Mouse (Mus musculus) CD8-positive naive resting alpha-beta T cell, adult 2 months (primary cell): ENCODE results near the gene Cbx5.

ENCODE experiments used
- DNase-seq, 2 experiments: peaks; one replicate each; pipeline ENCODE4 v3.0.0; 2022; ENCODE audit warnings: low read depth in 2 of 2, low spot score in 2 of 2

Gene Cbx5

DNA sequence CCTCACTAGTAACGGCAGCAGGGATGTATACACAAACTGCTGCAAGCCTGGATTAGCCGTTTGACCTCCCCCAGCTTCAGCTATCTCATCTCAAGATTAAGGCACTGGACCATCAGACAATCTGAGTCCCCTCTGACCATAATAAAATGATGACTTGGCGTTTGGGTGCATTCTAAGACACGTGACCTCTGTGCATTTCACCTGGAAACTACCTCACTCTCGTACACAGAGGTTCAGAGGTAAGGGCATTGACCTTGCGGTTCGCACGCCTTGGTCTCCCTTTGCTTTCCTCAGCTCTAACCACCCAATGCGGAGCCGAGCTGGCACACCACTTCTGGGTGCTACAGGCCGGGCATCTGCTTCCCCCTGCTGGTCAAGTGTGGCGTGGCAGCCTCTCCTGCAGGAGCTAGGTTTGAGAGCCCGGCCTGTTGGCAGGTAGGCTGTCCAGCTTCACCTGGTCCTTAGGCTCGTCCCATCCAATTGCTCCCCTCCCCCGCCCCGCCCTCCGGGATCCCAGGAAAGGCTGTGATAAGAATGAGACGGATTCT, 62.7 kb downstream of the Cbx5 start:
- peak; percentile 82 to 87 for DNase-seq

DNA sequence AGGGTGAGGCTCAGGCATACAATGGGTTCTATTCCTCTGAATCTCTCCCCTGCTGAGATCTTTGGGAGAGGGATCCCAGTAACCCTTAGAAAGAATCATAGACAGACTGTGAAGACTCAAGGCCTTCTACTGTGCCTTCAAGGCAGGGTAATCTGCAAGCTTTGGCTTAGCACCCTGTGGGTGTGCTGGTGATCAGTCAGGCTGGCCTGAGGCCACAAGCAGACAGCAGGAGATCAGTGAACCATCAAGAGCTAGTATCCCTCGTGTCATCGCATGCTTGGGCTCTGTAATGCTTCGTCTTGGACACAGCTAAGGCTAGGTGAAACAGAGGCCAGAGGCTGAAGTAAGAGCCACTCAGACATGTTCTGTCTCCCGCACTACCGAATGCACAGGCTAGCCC, 66.4 kb downstream of the Cbx5 start:
- DNase-seq, result no peak

DNA sequence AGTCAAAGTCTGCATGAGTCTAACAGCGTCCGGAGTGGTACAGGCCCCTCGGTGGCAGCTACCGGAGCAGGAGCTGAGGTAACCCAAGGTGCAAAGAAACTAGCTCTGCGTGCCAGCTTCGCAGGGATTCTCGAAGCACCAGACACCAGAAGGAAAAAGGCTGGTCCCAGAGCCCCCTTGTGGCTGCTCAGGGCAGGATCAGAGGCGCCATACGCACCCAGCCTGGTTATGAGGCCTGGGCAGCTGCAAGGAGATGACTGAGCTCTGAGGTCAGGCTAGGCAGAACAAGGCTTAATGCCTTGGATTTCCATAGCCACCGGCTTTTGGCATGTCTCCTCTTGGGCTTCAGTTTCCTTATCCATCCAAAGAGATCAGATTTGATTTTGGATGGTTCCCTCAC, 67.1 kb downstream of the Cbx5 start:
- peak; percentile 37 to 51 for DNase-seq

DNA sequence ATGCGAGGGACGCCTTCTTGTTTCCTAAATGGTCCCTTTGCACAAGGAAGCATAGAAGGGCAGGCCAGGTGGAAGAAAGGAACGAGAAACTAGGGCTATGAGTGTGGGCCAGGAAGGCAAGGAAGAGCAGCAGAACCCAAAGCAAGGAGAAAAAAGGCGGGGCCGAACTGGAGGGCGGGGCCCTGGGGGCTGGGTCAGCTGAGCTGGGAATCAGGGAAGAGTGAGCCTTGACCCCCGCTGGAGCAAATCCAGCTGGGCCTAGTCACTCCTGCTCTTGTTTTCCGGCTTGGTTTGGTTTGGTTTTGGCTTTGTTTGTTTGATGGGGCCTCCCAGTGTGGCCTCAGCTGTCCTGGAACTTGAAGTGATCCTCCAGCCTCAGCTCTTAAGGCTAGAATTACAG, 68.3 kb downstream of the Cbx5 start:
- DNase-seq, result no peak

DNA sequence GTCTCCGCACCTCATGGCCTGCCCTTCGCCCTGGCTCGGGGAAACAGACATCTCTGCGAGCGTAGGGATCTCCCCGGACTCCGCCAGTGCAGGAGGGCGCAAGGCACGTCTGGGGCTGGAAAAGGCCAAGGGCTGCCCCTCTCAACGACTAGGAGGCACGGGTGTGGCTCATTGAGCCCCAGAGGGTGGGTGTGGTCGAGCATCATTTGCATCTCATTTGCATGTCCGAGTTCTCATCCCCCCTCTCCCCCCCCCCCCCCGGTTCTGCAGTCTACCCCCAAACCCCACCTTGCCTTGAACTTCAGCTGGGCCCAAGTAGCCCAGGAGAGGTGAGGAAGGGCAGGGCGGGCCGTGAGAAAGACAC, 69.3 kb downstream of the Cbx5 start:
- DNase-seq, result no peak

DNA sequence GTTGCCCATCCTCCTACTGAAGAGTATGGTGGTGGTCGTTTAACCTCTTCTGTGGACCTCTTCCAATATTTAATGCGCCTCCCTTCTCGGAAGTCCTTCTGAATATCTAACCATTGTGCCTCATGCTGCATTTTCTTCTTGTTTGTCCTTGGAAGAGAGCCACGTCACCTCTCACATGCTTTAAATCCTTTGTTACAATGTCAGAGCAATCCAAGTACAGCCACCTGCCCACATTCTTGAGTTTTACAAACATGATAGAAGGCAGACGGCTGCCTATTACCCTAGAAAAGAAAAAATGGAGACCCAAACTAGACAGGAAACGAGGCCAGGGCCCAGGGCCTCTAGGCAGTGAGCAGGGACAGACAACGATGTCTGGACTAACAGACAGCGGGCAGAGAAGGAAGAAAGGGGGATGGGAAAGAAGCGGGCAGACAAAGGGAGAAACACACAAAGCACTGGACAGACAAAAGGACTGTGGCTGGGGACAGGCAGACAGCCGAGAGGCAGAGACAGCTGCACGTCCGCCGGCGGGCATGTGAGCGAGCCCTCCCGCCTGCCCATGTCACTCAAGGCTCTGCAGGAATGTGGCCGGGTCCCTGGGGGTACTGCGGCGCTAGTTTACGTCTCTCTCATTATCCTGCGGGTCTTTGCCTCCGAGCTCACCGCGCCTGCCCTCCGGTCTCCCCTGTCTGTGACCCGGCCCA, 69.9 kb downstream of the Cbx5 start:
- no peak for DNase-seq

DNA sequence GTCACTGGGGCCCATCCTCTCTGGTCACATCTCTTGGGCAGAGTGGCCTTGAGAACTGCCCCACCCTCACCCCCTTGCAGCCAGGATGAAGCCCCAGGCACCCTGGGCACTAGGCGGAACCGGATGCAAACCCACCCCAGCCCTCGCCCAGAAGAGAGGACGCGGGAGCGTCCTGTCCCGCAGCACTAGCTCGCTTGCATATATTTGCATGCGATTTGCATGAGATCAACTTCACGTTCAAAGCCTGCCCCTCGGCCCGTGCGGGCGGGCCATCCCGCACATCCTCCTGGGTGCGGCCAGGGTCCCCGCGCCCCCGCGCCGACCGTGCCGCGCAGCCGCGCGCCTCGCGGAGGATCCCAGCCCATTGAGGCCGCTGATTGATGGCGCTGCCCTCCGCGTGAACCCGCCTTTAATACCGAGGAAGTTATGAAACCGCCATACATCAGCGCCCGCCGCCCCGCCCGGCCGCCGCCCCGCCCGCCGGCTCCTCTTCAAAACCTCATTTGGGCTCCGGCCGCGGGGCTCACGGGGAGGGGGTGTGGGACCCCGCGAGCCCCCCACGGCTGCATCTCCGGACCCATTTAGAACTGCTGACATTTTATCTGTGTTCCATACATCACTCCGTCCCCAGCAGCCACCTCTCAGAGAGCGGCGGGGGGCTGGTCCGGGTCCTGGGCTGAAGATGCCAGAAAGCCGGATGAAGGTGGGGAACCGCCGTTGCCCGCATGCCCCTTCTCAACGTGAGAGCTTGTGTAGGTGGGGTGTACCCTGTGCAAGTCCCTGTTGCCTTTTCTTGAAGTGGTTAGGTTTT, 70.6 kb downstream of the Cbx5 start:
- DNase-seq, result peak in 1 of 2 experiments; percentile 41

DNA sequence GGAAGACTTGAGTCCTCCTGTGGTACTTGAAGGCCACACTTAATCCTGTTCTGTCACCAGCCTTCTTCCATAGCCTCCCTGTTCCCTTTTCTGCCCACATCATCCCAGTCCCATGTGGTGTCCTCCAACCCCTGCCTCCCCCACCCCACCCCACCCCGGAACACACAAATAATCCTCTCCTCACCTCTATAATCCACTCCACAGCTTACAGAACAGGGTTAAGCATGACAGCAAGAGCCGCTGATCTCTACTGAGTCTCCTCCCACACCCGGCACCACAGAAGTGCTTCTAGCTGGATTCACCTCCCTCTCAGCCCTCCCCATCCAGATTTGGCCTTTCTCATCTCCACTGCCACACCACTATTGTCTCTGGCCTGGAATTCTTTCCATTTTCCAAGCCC, 71.8 kb downstream of the Cbx5 start:
- no peak for DNase-seq

DNA sequence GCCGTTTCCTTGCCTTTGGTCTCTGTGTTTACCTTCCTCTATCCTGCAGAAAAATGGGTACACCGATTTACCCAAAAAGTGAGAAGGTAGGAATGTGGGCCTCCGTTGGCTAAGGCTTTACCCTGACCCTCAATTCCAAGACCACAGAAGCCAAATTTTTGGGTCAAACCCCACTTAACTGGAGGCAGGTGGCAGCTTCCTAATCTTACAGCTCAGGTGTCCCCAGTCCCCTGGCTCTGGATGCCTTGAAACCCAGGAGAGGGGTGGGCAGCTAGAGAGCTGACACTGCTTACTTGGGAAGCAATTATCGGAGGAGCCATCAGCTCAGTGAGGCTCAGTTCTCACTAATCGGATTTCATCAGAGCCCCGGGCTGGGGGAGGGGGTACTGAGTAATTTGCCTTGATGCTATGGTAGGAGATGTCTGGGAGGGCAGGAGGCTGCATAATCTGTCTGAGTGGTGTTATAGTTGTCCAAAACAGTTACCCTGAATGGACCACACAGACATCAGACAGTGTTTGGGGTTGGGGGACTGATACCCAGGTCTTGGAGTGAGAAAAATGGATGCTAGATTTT, 72.5 kb downstream of the Cbx5 start, which contains the start of gene Smug1:
Smug1 (minus strand) TSS at position 51 of the 574 bp plus-strand sequence.
- no peak for DNase-seq

DNA sequence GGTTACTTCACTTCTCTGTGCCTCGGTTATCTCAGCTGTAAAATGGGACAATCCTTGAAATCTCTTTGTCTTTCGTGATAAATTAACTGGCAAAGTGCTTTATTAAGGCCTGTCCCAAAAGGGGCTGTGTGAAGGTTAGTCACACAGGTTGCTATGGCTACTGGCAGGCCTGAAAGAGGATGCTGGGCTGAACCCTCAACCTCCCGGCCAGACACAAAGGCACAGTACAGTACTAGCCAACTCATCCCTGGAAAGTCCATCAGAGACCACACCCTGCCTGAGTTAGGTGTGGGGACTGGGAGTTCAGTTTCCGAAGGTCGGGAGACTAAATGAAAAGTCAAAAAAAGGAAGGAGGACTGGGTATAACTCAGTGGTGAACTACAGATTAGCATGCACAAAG, 73.7 kb downstream of the Cbx5 start:
- no peak for DNase-seq

DNA sequence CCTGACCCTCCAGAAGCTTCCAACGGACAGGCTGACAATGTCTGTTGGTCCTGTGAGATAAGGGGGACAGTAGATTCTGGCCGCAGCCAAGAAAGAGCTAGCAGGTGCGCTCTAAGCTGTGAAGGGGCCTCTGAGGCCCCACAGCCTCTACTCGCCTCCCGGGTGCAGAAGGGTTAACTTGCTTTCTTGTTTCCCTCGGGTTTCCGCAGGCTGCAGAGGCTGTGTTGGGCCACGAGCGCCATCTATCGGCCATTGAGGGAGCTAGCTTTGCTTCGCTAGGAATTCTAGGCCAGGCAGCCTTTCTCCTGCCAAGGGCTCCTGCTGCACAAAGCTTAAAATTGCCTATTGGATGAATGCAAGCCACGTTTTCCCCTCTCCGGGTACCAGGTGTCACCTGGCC, 74.2 kb downstream of the Cbx5 start:
- peak; percentile 72 to 80 for DNase-seq

DNA sequence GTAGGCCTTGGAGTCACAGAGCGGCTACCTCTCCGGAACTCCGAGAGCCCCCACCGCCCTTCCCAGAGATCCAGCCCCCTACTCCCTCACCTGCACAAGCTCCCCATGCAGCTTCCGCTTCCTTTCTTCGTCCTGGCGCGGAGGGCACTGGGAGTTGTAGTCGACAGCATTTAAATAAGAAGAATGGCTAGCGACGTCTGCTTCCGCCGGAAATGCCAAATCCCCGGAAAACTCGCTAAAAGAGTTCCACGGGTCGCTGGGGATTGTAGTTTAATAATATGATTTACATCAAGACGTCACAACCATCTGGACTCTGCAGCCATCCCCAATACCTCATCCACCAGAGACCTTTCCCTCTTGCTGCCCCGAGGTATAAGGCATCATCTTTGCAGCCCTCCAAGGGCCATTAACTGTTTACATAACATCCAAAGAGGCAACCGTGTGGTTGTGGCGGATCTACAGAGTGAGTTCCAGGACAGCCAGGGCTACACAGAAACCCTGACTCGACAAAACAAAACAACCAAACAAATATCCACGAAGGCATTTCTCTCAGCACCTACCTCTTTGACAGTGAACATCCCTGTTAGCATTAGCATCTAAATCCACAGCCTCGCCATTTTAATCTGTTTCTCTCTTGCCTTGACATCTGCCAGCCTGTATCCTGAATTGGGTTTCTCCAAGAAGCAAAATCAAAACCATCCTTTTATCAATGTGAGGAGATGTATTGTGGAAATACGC, 76.3 kb downstream of the Cbx5 start:
- DNase-seq, result peak; percentile 69 to 78

DNA sequence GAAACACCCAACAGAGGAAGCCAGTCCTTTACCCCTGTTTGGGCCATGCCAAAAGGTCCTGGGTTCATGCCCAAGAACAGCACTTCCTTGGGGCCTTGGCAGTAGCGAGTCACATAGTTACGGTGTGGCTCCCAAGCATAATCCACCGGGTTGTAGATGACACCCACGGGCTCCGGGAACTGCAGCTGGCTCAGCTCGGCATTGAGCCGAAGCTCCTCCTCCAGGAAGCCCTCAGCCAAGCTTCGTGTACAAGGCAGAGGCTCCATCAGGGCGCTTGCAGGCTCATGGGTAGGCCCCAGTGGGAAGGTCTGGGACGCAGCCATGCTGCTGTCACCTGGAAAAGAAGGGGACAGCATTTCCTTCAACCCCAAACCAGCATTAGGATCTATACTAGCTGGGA, 82.0 kb downstream of the Cbx5 start:
- DNase-seq, result no peak

DNA sequence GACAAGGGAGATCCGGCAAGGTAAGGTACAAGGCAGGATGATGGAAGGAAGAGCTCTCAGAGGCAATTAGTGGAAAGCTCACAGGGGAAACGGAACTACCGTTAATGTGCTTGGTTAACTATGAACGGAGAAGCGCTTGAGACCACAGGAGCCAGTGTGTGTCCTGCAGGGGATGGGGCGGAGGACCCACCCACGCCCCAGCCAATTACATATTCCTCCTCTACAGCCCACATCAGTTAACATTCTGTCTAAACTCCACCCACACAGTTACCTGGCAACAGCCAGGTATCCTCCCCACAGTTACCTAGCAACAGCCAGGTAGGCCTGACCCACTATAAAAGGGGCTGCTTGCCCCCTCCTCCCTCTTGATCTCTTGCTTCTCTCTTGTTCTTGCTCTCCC, 82.7 kb downstream of the Cbx5 start:
- DNase-seq, result no peak

DNA sequence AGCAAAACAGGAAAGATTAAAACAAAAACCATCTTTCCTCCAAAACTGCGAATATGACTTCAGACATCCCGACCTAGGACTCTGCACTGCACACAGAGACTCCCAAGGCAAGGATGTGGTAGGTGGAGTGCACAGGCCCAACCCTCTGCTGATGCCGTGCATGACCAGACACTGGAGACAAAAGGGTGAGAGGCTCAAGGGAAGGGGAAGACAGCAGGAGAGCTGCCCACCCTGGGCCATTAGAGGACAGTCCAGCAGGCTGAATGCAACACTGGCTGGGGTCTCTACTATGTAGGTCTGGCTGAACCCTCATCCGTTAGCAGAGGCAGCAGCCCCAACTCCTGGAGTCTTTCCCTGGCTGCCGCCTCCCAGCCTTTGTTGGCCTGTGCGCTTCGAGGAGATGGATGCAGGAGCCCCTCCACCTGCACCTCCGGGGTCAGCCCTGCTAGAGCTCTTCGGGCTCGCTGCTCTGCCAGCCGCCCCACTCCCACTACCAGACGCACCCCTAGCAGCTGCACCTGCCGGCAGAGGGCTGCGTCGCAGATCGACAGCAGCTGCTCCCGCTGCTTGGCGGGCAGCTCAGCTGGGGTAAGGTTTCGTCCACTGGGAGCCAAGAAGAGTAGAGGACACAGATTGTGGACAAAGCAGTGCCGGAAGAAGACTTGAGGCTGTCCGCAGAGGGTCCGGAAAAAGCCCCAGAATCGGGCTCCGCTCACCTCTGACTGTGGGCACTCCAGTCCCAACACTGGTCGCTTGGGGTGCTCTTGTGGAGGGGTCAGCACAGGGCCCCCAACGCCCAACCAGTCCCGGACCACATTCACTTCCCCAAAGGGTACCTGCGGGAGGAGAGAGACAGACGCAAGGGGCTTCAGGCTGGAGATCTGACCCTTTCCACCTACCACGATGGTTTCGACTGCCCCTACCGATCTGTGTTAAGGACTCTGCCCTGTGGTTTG, 84.0 kb downstream of the Cbx5 start:
- no peak for DNase-seq

DNA sequence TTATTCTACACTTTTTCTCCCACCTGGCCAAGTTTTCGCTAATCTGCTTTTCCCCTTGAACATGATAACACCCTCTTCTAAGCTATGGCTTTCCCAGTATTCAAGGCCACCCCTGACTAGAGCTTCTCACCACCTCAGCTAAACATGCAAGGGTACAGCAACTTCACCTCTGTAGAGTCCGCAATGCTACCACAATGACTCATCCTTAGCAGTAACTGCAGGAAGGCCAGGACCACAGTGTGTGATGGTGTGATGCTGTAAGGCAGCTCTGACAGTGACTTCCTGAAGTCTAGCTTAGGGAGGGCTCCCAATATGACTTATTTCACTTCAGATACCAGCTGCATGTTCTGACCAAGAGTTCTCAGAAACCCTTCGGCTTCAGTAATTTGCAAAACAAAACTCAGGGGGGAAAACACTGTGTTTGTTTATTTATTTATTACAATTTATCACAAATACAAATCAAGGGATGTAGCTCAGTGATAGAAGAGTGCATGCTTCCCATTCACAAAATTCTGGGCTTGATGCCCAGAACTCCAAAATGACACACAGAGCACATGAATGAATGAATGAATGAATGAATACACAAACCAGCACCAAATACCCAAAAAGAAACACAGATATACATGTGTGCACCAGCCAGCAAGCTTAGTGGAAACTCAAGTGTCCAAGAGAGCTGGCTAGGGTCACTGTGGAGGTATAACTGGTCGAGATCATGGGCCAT, 86.6 kb downstream of the Cbx5 start:
- DNase-seq, result no peak

DNA sequence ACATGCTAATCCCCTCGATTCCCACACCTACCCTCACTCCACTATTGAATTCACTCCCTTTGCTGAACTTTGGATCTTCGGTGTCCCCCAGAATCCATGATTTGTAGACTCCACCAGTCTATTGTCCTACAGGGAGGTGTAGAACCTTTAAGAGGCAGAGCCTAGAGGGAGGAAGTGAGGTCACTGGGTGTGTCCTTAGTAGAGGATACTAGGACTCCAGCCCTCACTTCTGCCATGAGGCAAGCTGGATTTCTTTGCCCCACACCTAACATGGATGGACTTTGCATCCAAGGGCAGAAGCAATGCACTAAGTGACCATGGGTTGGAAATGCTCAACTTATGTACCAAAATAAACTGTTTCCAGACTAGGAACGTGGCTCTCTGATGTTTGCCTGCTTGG, 87.2 kb downstream of the Cbx5 start:
- DNase-seq, result no peak

DNA sequence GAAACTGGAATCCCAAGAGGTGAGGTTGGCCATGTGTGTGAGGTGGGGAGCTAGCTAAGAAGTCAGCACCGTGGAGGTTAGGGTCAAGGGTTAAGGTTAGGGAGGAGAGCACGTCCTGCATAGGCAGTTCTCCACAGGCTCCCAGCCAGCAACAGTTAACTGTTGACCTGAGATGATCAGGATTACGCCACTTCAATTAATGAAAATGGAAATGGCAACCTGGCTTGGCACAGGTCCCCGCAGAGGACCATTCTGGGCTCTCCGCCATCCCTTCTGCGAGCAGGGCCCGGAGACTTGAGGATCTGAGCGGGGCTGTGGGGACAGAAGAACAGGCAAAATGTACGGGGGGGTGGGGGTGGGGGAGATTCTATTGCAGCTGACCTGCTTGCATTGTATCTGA, 91.8 kb downstream of the Cbx5 start:
- DNase-seq, result no peak

DNA sequence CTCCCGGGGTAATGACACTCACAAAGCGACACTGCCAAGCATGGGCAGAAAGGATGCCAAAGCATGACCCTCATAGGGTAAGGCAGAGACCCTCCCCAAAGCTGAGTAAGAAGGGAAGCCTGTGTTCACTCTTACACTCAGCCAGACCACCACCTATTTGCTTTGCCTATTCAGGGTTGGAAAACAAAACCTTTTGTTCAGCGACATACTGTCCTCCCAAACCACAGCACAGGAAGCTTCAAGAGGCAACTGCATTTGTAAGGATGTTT, 92.3 kb downstream of the Cbx5 start:
- DNase-seq, result no peak
